Mouse (Mus musculus) intestine, embryonic 16.5 days (tissue): ENCODE measurements around the gene Fam222b. TPM values are rescaled to one million over a fixed set of nuclear protein-coding genes. Genes with fewer than 3 reads are reported as not detected.
A peak's percentile ranks its signal among the peaks of the same experiment; 100 is the strongest.

Experiments
- ATAC-seq: fragments of 200-750 bp; cut with Nextera tagmentation; 2 replicates; pipeline ENCODE4 v1.8.0; 2017; ENCODE audit warnings: moderate TSS enrichment, moderate library complexity
- H3K27ac ChIP-seq: fragments of 300-500 bp; sonication (generic); 2 replicates; pipeline ENCODE4 v1.5.1; 2014; ENCODE audit warnings: mild to moderate bottlenecking, low read length
- H3K27me3 ChIP-seq: fragments of 300-500 bp; sonication (generic); replicated peaks from 2 replicates; pipeline ENCODE4 v1.6.1; 2014; ENCODE audit warnings: low read length, control low read depth, mixed read lengths; ENCODE audit not compliant: control insufficient read depth, insufficient read depth
- H3K36me3 ChIP-seq: fragments of 300-500 bp; sonication (generic); 2 replicates; pipeline ENCODE4 v1.6.1; 2014; ENCODE audit warnings: low read length, control low read depth; ENCODE audit not compliant: control insufficient read depth, insufficient read depth
- H3K4me1 ChIP-seq: fragments of 300-500 bp; sonication (generic); 2 replicates; pipeline ENCODE4 v1.6.1; 2014; ENCODE audit warnings: low read length, control low read depth, mixed read lengths; ENCODE audit not compliant: control insufficient read depth, insufficient read depth
- H3K4me2 ChIP-seq: fragments of 300-500 bp; sonication (generic); 2 replicates; pipeline ENCODE4 v1.6.1; 2014; ENCODE audit warnings: low read depth, low read length, control low read depth
- H3K4me3 ChIP-seq: fragments of 300-500 bp; sonication (generic); 2 replicates; pipeline ENCODE4 v1.5.1; 2014; ENCODE audit warnings: mild to moderate bottlenecking, low read length
- H3K9ac ChIP-seq: fragments of 300-500 bp; sonication (generic); 2 replicates; pipeline ENCODE4 v1.6.1; 2014; ENCODE audit warnings: low read depth, low read length
- H3K9me3 ChIP-seq: fragments of 300-500 bp; sonication (generic); 2 replicates; pipeline ENCODE4 v1.6.1; 2016; ENCODE audit warnings: low read length, control low read depth; ENCODE audit not compliant: control insufficient read depth
- WGBS: fragments of 180-500 bp; shearing (Covaris S2); extraction: QIAGEN DNeasy Blood & Tissue Kit; methylation state at CpG from one replicate; pipeline ENCODE4 v1.1.7; 2014; 5-methylcytosine and 5-hydroxymethylcytosine counted together
- polyA plus RNA-seq: library from polyadenylated mRNA; unstranded; fragments of >200 nt; fragmentation: Nextera tagmentation; extraction: Ambion mirVana; gene quantifications from 2 replicates; pipeline ENCODE4 v1.2.1, GENCODE M21; 2015

Gene Fam222b
- polyA plus RNA-seq, 1 experiment from 2014 or later, result 14.2 TPM

GRCm38 (mm10) chr11:78159096-78159495 is 64.6 kb downstream of the Fam222b start:
- Histone ChIP-seq H3K27ac (no peak overlapping the region), H3K27me3 (no peaks in the 10 kb centered on the region), H3K36me3 (peaks cover 28% of the 10 kb centered on the region), H3K9me3 (no peaks in the 10 kb centered on the region), H3K4me1 (peaks cover 29% of the 10 kb centered on the region), H3K4me3 (no peak overlapping the region), H3K9ac (0 out of 2 replicates have a peak overlapping the region, but pooled peaks have one; percentile 29), H3K4me2 (no peak overlapping the region)
- WGBS, result 12% methylated on average over 2 of the region's 2 CpGs
- ATAC-seq, result peak; percentile 58

- peak overlapping the region; percentile 10; the same call in 1 of the 2 replicates for H3K27ac ChIP-seq
- no peak for ATAC-seq
- WGBS, result 72% methylated on average over 7 of the region's 7 CpGs
- no peaks in the 10 kb centered on the region for H3K27me3 ChIP-seq
- 0 out of 2 replicates have a peak overlapping the region, but pooled peaks have one; percentile 29 for H3K9ac ChIP-seq
- H3K4me1 ChIP-seq, result peaks cover 29% of the 10 kb centered on the region
- no peak overlapping the region for H3K4me3 ChIP-seq
- H3K4me2 ChIP-seq, result no peak overlapping the region
- H3K36me3 ChIP-seq, result peaks cover 26% of the 10 kb centered on the region
- H3K9me3 ChIP-seq, result no peaks in the 10 kb centered on the region
Measured at GRCm38 (mm10) chr11:78159557-78159956, 65.1 kb downstream of the Fam222b start.

GRCm38 (mm10) chr11:78160171-78160570 is 65.7 kb downstream of the Fam222b start:
- Histone ChIP-seq H3K9ac (no peak overlapping the region), H3K27ac (no peak overlapping the region), H3K27me3 (no peaks in the 10 kb centered on the region), H3K4me3 (no peak overlapping the region), H3K9me3 (no peaks in the 10 kb centered on the region), H3K36me3 (peaks cover 21% of the 10 kb centered on the region), H3K4me2 (no peak overlapping the region), H3K4me1 (peaks cover 29% of the 10 kb centered on the region)
- no peak for ATAC-seq
- WGBS, result 81% methylated on average over 18 of the region's 18 CpGs

- 87% methylated on average over 3 of the region's 3 CpGs for WGBS
- no peaks in the 10 kb centered on the region for H3K27me3 ChIP-seq
- no peaks in the 10 kb centered on the region for H3K9me3 ChIP-seq
- H3K9ac ChIP-seq, result peak overlapping the region; percentile 4; the same call in 1 of the 2 replicates
- peaks cover 21% of the 10 kb centered on the region for H3K36me3 ChIP-seq
- H3K4me3 ChIP-seq, result no peak overlapping the region
- no peak overlapping the region for H3K4me2 ChIP-seq
- no peak for ATAC-seq
- no peak overlapping the region for H3K27ac ChIP-seq
- peaks cover 30% of the 10 kb centered on the region for H3K4me1 ChIP-seq
Measured at GRCm38 (mm10) chr11:78160675-78161074, 66.2 kb downstream of the Fam222b start.

GRCm38 (mm10) chr11:78161169-78161568 is 66.7 kb downstream of the Fam222b start:
- no peak overlapping the region for H3K4me2 ChIP-seq
- H3K9ac ChIP-seq, result peak overlapping the region; percentile 4; the same call in 1 of the 2 replicates
- peaks cover 35% of the 10 kb centered on the region for H3K4me1 ChIP-seq
- no peak for ATAC-seq
- H3K27me3 ChIP-seq, result no peaks in the 10 kb centered on the region
- no peaks in the 10 kb centered on the region for H3K9me3 ChIP-seq
- H3K36me3 ChIP-seq, result peaks cover 21% of the 10 kb centered on the region
- H3K4me3 ChIP-seq, result no peak overlapping the region
- H3K27ac ChIP-seq, result no peak overlapping the region
- 86% methylated on average over 14 of the region's 14 CpGs for WGBS

DNA sequence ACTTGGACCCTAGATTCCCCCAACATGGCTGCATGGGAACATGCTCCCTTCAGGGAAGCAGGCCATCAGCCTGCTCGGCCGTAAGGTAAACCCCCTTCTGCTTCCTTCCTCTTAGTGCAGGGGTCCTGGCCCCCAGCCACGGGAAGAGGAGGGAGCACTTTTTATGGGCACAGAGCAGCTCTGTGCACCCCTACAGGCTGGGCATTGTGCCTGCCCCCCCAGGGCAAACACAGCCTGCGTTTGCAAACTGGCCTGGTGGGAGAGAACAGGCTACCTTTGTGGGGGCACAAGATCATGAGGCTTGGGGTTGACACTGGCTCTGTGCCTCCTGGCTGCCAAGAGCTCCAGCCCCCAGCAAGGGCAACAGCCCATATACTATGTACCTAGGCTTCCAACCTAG is 67.5 kb downstream of the Fam222b start:
- peaks cover 43% of the 10 kb centered on the region for H3K4me1 ChIP-seq
- H3K4me2 ChIP-seq, result 0 out of 2 replicates have a peak overlapping the region, but pooled peaks have one; percentile 94
- no peak overlapping the region for H3K4me3 ChIP-seq
- H3K36me3 ChIP-seq, result peaks cover 21% of the 10 kb centered on the region
- ATAC-seq, result no peak
- 57% methylated on average over 4 of the region's 4 CpGs for WGBS
- H3K9me3 ChIP-seq, result no peaks in the 10 kb centered on the region
- peak overlapping the region; percentile 99 for H3K9ac ChIP-seq
- no peaks in the 10 kb centered on the region for H3K27me3 ChIP-seq
- 0 out of 2 replicates have a peak overlapping the region, but pooled peaks have one; percentile 32 for H3K27ac ChIP-seq

GRCm38 (mm10) chr11:78162504-78162903 is 68.0 kb downstream of the Fam222b start:
- Histone ChIP-seq H3K27me3 (no peaks in the 10 kb centered on the region), H3K4me1 (peaks cover 45% of the 10 kb centered on the region), H3K4me3 (peak overlapping the region; percentile 99; the same call in 1 of the 2 replicates), H3K27ac (0 out of 2 replicates have a peak overlapping the region, but pooled peaks have one; percentile 32), H3K4me2 (peak overlapping the region; percentile 94), H3K9ac (peak overlapping the region; percentile 99), H3K9me3 (no peaks in the 10 kb centered on the region), H3K36me3 (peaks cover 21% of the 10 kb centered on the region)
- ATAC-seq, result no peak
- WGBS, result 55% methylated on average over 6 of the region's 6 CpGs

DNA sequence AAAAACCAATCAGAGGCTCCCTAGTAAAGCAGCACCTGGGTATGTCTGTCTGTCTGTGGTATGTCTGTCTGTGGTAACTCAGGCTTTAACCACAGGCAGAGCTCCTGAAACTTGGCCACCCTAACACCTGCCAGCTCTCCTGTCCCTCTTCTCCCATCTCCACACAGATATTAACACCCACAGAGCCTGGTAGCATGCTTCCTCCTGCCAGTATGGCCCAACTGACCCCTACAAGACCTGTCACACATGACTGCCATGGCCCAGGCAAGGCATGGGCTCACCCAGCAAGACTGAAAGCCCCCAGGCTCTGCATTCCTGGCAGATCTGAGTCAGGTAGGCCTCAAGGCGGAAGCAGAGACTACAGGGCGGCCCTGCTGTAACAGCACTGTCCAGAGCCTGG is 68.6 kb downstream of the Fam222b start:
- no peaks in the 10 kb centered on the region for H3K27me3 ChIP-seq
- peak overlapping the region; percentile 99 for H3K4me3 ChIP-seq
- peaks cover 48% of the 10 kb centered on the region for H3K4me1 ChIP-seq
- H3K9ac ChIP-seq, result peak overlapping the region; percentile 99
- H3K36me3 ChIP-seq, result peaks cover 21% of the 10 kb centered on the region
- no peak for ATAC-seq
- peak overlapping the region; percentile 99 for H3K27ac ChIP-seq
- peak overlapping the region; percentile 94 for H3K4me2 ChIP-seq
- no peaks in the 10 kb centered on the region for H3K9me3 ChIP-seq
- WGBS, result 73% methylated on average over 2 of the region's 2 CpGs

GRCm38 (mm10) chr11:78163681-78164603 is 69.5 kb downstream of the Fam222b start:
- Histone ChIP-seq H3K36me3 (peaks cover 21% of the 10 kb centered on the region), H3K27me3 (no peaks in the 10 kb centered on the region), H3K4me1 (peaks cover 49% of the 10 kb centered on the region), H3K9me3 (no peaks in the 10 kb centered on the region), H3K9ac (peak overlapping the region; percentile 99), H3K4me3 (peak overlapping the region; percentile 99), H3K27ac (peak overlapping the region; percentile 99), H3K4me2 (peak overlapping the region; percentile 94)
- peak; percentile 30 for ATAC-seq
- under 1% methylated on average over 22 of the region's 22 CpGs for WGBS
